Mouse (Mus musculus) ES-E14 (cell line): ENCODE results near the gene Frem2.

ENCODE experiments used
- HCFC1 ChIP-seq: IDR thresholded peaks from 2 replicates; pipeline ENCODE4 v1.6.1; 2012; ENCODE audit warnings: low read length, inconsistent platforms, borderline replicate concordance; ENCODE audit not compliant: insufficient read depth
- ZC3H11A ChIP-seq: IDR thresholded peaks from 2 replicates; pipeline ENCODE4 v1.6.1; 2012; ENCODE audit warnings: low read depth, mild to moderate bottlenecking, inconsistent platforms, low read length, borderline replicate concordance

DNA sequence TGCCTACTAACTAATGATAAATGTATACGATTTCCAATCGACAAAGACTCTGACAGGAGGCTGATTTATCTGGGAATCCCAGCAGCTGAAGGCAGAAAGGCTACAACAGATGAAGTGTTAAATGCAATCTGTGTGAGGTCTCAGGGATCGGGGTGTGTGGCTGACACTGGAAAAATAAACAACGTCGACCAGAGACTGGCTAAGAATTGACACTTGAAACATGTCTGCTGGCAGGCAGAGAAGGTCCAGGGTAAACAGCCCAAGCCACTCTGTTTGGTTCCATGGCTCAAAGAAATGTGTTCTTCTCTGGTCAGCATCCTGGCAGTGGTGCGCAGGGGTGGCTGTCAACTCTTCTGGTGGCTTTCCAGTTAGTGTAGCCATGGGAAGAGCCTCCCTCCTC is 98.1 kb downstream of the Frem2 start:
- TF ChIP-seq ZC3H11A, result no peak
- TF ChIP-seq HCFC1, result no peak
